Comparison of ENCODE assay signal across 8 mouse cellular contexts in the genomic region with DNA sequence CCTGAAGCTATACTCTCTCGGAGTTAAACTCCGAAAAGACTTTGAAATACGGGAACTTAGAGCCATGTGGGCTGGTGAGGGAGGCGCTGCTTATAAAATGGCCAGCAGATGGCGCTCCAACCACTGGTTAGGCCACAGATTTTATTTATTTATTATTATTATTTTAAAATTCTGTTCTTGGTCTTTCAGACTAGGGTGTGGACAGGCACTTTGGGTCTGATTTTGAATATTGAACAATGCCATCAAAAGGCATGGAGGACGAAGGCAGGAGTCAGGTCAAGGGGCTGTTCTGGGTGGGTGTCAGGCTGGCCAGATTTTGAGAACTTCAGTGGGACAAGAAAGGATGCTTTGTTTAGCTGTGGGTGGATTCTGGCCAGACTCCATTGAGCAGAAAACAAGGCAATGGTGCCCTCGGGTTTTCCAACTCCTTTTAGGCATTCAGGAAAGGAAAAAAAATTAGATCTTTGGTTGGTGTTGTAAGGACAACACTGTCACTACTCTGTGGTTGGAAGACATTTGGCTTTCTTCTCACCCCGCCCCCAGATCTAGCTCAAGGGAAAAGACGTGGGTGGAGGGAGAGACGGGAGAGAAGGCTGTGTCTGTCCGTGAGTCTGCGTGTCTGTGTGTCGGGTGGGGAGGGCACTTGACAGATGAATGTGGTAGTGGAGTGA.
DNase-seq lines count a peak whose midpoint lies in the region; ATAC-seq and TF ChIP-seq lines count a peak whose summit lies in the region.

No protein-coding gene starts in this region.

- no peak for TF ChIP-seq POLR2A in CH12.LX (IDR thresholded peaks at IDR 0.05; ENCODE audit: low read depth, low read length)
- TF ChIP-seq POLR2A in lung, adult 2 months (IDR thresholded peaks at IDR 0.05; ENCODE audit: borderline replicate concordance, extremely low read depth, low read depth, low read length), result no peak

- H3K9ac ChIP-seq in CH12.LX (ENCODE audit: insufficient read depth, low read depth), result no peak overlapping the region
- H3K9ac ChIP-seq in embryonic facial prominence, embryonic 13.5 days, result no peak overlapping the region

- H3K36me3 ChIP-seq in CH12.LX (replicated peaks in 1 of 2; ENCODE audit: control insufficient read depth in 1 of 2, insufficient read depth in 1 of 2, low read length in 1 of 2), result no peaks in the 10 kb centered on the region
- H3K36me3 ChIP-seq in embryonic facial prominence, embryonic 13.5 days, result no peaks in the 10 kb centered on the region
- H3K36me3 ChIP-seq in heart, embryonic 10.5 days, result no peaks in the 10 kb centered on the region

- no peak for TF ChIP-seq EP300 in CH12.LX (IDR thresholded peaks at IDR 0.05; ENCODE audit: low read length)

- TF ChIP-seq CTCF in CH12.LX (conservative IDR thresholded peaks at IDR 0.05 in 1 of 2, IDR thresholded peaks at IDR 0.05 in 1 of 2; ENCODE audit: low read depth in 2 of 2, low read length in 2 of 2), result peak in 1 of 2 experiments; percentile 38; a peak in 2 of 4 replicates
- TF ChIP-seq CTCF in lung, adult 2 months (IDR thresholded peaks at IDR 0.05; ENCODE audit: insufficient read depth, low read length), result peak; percentile 65

- H3K4me3 ChIP-seq in CH12.LX (replicated peaks in 1 of 3; ENCODE audit: low read depth in 2 of 3, low read length in 2 of 3, poor library complexity in 1 of 3), result no peak overlapping the region
- H3K4me3 ChIP-seq in embryonic facial prominence, embryonic 13.5 days, result no peak overlapping the region; the same call in 1 of the 2 replicates
- H3K4me3 ChIP-seq in heart, embryonic 10.5 days, result no peak overlapping the region
- H3K4me3 ChIP-seq in lung, adult 2 months (replicated peaks; ENCODE audit: extremely low read depth, low read depth, low read length), result peak overlapping the region; percentile 31

- DNase-seq in CH12.LX (ENCODE audit: extremely low read depth), result peak; percentile 0
- DNase-seq in adrenal gland, postnatal 36 days, result peak; percentile 88 to 89
- no peak for DNase-seq in heart, embryonic 10.5 days (ENCODE audit: low spot score)
- DNase-seq in kidney, postnatal 14 days, result peak; percentile 83
- peak; percentile 66 for DNase-seq in lung, adult 2 months
- DNase-seq in retina, embryonic 14.5 days (ENCODE audit: low spot score), result peak; percentile 92
- DNase-seq in urinary bladder, postnatal 36 days (ENCODE audit: low spot score in 2 of 2), result peak; percentile 77 to 84

- 0 out of 2 replicates have a peak, but pooled peaks have one; percentile 34 for ATAC-seq in embryonic facial prominence, embryonic 13.5 days (ENCODE audit: insufficient number of reproducible peaks, insufficient read depth, low FRiP score, low TSS enrichment, low read depth)

- H3K4me1 ChIP-seq in CH12.LX (ENCODE audit: control insufficient read depth in 1 of 2, insufficient read depth in 2 of 2), result no peaks in the 10 kb centered on the region
- H3K4me1 ChIP-seq in embryonic facial prominence, embryonic 13.5 days, result peaks cover 31% of the 10 kb centered on the region
- H3K4me1 ChIP-seq in heart, embryonic 10.5 days, result peaks cover 8% of the 10 kb centered on the region
- peaks cover 7% of the 10 kb centered on the region for H3K4me1 ChIP-seq in lung, adult 2 months (ENCODE audit: control insufficient read depth, insufficient read depth, low read length)

- in situ Hi-C loops in CH12.LX (cut with MboI; ENCODE audit: low pct_ligation_motif_present, low pct_unique_long_range_greater_than_20kb, low sequenced_read_pairs), result loop anchor here (25.0 kb wide), 2 partner anchors 807 to 1207 kb away; no protein-coding TSS in a partner anchor

- no peak overlapping the region for H3K4me2 ChIP-seq in CH12.LX (ENCODE audit: insufficient read depth, low read depth, poor library complexity, severe bottlenecking)
- H3K4me2 ChIP-seq in embryonic facial prominence, embryonic 13.5 days, result peak overlapping the region; percentile 36

- WGBS in embryonic facial prominence, embryonic 13.5 days, result 7% methylated on average over 13 of the region's 13 CpGs
- WGBS in heart, embryonic 10.5 days, result 18% methylated on average over 13 of the region's 13 CpGs
- whole genome bisulfite sequencing in lung, adult 2 months, result 9% methylated on average over 13 of the region's 13 CpGs

- peak; percentile 18; the same call in 1 of the 2 replicates for TF ChIP-seq RAD21 in CH12.LX (IDR thresholded peaks at IDR 0.05; ENCODE audit: low read depth, low read length)

- H3K27ac ChIP-seq in CH12.LX (ENCODE audit: insufficient read depth, low read depth), result no peak overlapping the region
- peak overlapping the region; percentile 72 for H3K27ac ChIP-seq in embryonic facial prominence, embryonic 13.5 days
- H3K27ac ChIP-seq in heart, embryonic 10.5 days, result 0 out of 2 replicates have a peak overlapping the region, but pooled peaks have one; percentile 29

- H3K9me3 ChIP-seq in CH12.LX (replicated peaks; ENCODE audit: low read length), result peaks cover 53% of the 10 kb centered on the region
- no peaks in the 10 kb centered on the region for H3K9me3 ChIP-seq in embryonic facial prominence, embryonic 13.5 days
- no peaks in the 10 kb centered on the region for H3K9me3 ChIP-seq in heart, embryonic 10.5 days

- H3K27me3 ChIP-seq in CH12.LX (replicated peaks), result no peaks in the 10 kb centered on the region
- H3K27me3 ChIP-seq in embryonic facial prominence, embryonic 13.5 days, result peaks cover 14% of the 10 kb centered on the region
- peaks cover 36% of the 10 kb centered on the region for H3K27me3 ChIP-seq in heart, embryonic 10.5 days (ENCODE audit: insufficient read depth, poor library complexity, severe bottlenecking)

- dilution Hi-C loops in CH12.LX (cut with MboI; ENCODE audit: extremely low pct_ligation_motif_present, extremely low pct_unique_long_range_greater_than_20kb, low sequenced_read_pairs), result no loop called here

- no peaks in the 10 kb centered on the region for H3K79me2 ChIP-seq in CH12.LX (replicated peaks; ENCODE audit: control insufficient read depth, extremely low read depth, insufficient read depth, poor library complexity, severe bottlenecking)

TF ChIP-seq in CH12.LX, 34 proteins besides CTCF, POLR2A, EP300 and RAD21:
- TF ChIP-seq SMC3 (IDR thresholded peaks at IDR 0.05; ENCODE audit: low read depth, low read length) (peak; percentile 17; the same call in 1 of the 2 replicates), ZC3H11A (IDR thresholded peaks at IDR 0.05; ENCODE audit: low read depth, low read length) (no peak)
